Mouse (Mus musculus) G1E (cell line): ENCODE data around the gene Tpte. TPM values are rescaled to one million over a fixed set of nuclear protein-coding genes. Genes with fewer than 3 reads are reported as not detected.

Source experiments
- ATAC-seq: 2 replicates; pipeline ENCODE4 v1.8.0; 2016; ENCODE audit warnings: mild to moderate bottlenecking; ENCODE audit not compliant: insufficient number of reproducible peaks, poor library complexity, low FRiP score, severe bottlenecking; ENCODE audit errors: extremely low read depth
- DNase-seq: peaks from one replicate; pipeline ENCODE4 v3.0.0; 2012; ENCODE audit warnings: low spot score
- H3K27me3 ChIP-seq: 2 replicates; pipeline ENCODE4 v1.6.1; 2012; ENCODE audit warnings: mild to moderate bottlenecking, low read length, inconsistent platforms; ENCODE audit not compliant: insufficient read depth
- H3K36me3 ChIP-seq: replicated peaks from 2 replicates; pipeline ENCODE3; 2012; ENCODE audit warnings: mild to moderate bottlenecking, inconsistent platforms
- H3K4me1 ChIP-seq: 2 replicates; pipeline ENCODE4 v1.6.1; 2012; ENCODE audit warnings: low read depth, low read length, inconsistent platforms, mixed read lengths; ENCODE audit not compliant: insufficient read depth
- H3K4me3 ChIP-seq: 2 replicates; pipeline ENCODE4 v1.5.1; 2012; ENCODE audit warnings: low read depth, mild to moderate bottlenecking, inconsistent platforms, low read length, moderate library complexity, mixed read lengths
- H3K9me3 ChIP-seq: replicated peaks from 2 replicates; pipeline ENCODE4 v1.6.1; 2012; ENCODE audit warnings: inconsistent platforms
- CTCF ChIP-seq: IDR thresholded peaks from 2 replicates; pipeline ENCODE4 v1.5.1; 2012; ENCODE audit warnings: low read depth, low read length, inconsistent platforms, mixed read lengths
- GATA1 ChIP-seq: IDR thresholded peaks from 2 replicates; pipeline ENCODE4 v1.6.1; 2012; ENCODE audit warnings: borderline replicate concordance, low read length, inconsistent platforms, mixed read lengths
- GATA2 ChIP-seq: IDR thresholded peaks from 2 replicates; pipeline ENCODE4 v1.6.1; 2012; ENCODE audit warnings: low read depth, low read length, inconsistent platforms, borderline replicate concordance
- POLR2AphosphoS5 ChIP-seq: IDR thresholded peaks from 2 replicates; pipeline ENCODE4 v1.6.1; 2012; ENCODE audit warnings: low read depth, low read length, inconsistent platforms; ENCODE audit not compliant: insufficient replicate concordance
- TAL1 ChIP-seq: conservative IDR thresholded peaks from 2 replicates; pipeline ENCODE4 v1.6.1; 2012; ENCODE audit warnings: low read depth, low read length, inconsistent platforms, mixed read lengths
- polyA plus RNA-seq: library from polyadenylated mRNA; stranded (reverse); fragments of >175 nt; gene quantifications from 2 replicates; pipeline ENCODE4 v1.2.3, GENCODE M21; 2012
- total RNA-seq, 2 experiments: library from RNA; stranded (forward) in 1 of 2; stranded (reverse) in 1 of 2; fragments of 200-1000 nt in 1 of 2; fragments of >200 nt in 1 of 2; fragmentation: Nextera tagmentation in 1 of 2; gene quantifications; 2 replicates each; pipeline ENCODE4 v1.2.3; 2014 to 2017

The Tpte gene
- total and polyA plus RNA-seq, 3 experiments: 0.05 TPM; not detected in 2

DNA sequence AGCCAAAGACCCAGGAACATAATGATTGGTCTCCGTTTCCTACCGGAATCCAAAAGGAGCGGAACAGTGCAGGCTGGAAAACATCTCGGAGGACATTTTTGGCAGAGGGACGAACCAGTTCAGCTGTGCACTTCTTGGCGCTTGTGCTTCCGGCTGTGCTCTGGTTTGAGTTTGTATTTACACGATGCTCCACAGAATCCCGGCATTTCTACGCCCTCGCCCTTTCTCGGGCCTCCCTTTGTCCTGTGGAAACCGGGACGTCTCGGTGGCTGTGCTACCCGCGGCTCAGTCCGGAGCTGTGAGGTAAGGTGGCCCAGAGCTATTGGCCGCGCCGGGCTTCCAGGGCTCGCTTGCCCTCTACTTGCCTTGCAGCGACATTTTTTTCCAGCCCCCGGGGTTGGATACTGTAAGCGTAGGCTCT lies 128.1 kb downstream of the Tpte start, which contains the start of gene Mrps31:
Gene Mrps31, plus strand, starts transcription at position 80 of the 421 bp plus-strand sequence.
- TF ChIP-seq GATA2 (no peak), GATA1 (no peak), POLR2AphosphoS5 (no peak), TAL1 (no peak), CTCF (no peak)
- peaks cover 18% of the 10 kb centered on the region for H3K36me3 ChIP-seq
- no peaks in the 10 kb centered on the region for H3K9me3 ChIP-seq
- H3K27me3 ChIP-seq: no peaks in the 10 kb centered on the region
- H3K4me1 ChIP-seq: peaks cover 35% of the 10 kb centered on the region
- peak within 1 kb of the TSS; percentile 87 for H3K4me3 ChIP-seq
- ATAC-seq: peak; percentile 83
- DNase-seq: peak; percentile 70

DNA sequence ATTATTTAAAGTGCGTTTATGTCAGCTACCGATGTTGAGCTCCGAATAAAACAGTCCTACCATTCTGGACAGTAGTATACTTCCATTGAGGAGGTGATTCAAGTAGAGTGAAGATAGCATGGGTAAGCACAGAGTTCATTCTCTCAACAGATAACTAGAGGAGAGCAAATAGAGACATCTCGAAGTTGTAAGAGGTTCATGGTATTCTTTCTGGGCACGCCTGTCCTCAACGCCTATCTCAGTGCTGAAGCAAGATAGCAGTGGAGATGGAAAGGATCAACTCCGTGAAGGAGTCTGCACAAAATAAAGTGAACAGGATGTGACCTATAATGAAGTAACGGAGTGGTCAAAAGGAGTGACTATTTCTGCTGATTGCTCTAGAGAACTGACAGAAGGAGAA lies 128.7 kb downstream of the Tpte start:
- ATAC-seq: no peak
- Histone ChIP-seq H3K9me3 (no peaks in the 10 kb centered on the region), H3K36me3 (peaks cover 25% of the 10 kb centered on the region), H3K27me3 (no peaks in the 10 kb centered on the region), H3K4me1 (peaks cover 36% of the 10 kb centered on the region), H3K4me3 (peak overlapping the region; percentile 87)
- TF ChIP-seq GATA1 (no peak), TAL1 (no peak), CTCF (no peak), POLR2AphosphoS5 (no peak), GATA2 (no peak)
- no peak for DNase-seq

Other genes with a start within 250 kb of the Tpte start
- gene Atp7b, start 223.1 kb upstream of the Tpte start, total RNA-seq (2014; fragmentation: Nextera tagmentation): 14.7 and 18.9 TPM in 2 replicates
- 5.9 and 6.6 TPM in 2 replicates for gene Atp7b, start 223.1 kb upstream of the Tpte start, total RNA-seq (2017)
- gene Atp7b, start 223.1 kb upstream of the Tpte start, polyA plus RNA-seq: 5.2 and 6.1 TPM in 2 replicates
- 24.4 and 24.7 TPM in 2 replicates for gene Alg11, start 222.7 kb upstream of the Tpte start, total RNA-seq (2014; fragmentation: Nextera tagmentation)
- 30.0 and 32.5 TPM in 2 replicates for gene Alg11, start 222.7 kb upstream of the Tpte start, total RNA-seq (2017)
- gene Alg11, start 222.7 kb upstream of the Tpte start, polyA plus RNA-seq: 0.86 TPM in 2 replicates
- not detected in 2 replicates for gene Nek5, start 158.4 kb upstream of the Tpte start, total RNA-seq (2014; fragmentation: Nextera tagmentation)
- gene Nek5, start 158.4 kb upstream of the Tpte start, total RNA-seq (2017): 0.16 TPM in 1 of 2 replicates, not detected in the other
- not detected in 2 replicates for gene Nek5, start 158.4 kb upstream of the Tpte start, polyA plus RNA-seq
- gene Nek3, start 117.0 kb upstream of the Tpte start, total RNA-seq (2014; fragmentation: Nextera tagmentation): 4.4 and 14.9 TPM in 2 replicates
- gene Nek3, start 117.0 kb upstream of the Tpte start, total RNA-seq (2017): 5.3 and 5.7 TPM in 2 replicates
- 1.1 and 1.4 TPM in 2 replicates for gene Nek3, start 117.0 kb upstream of the Tpte start, polyA plus RNA-seq
- gene Ckap2, start 97.6 kb upstream of the Tpte start, total RNA-seq (2014; fragmentation: Nextera tagmentation): 28.2 and 63.9 TPM in 2 replicates
- 40.3 and 45.4 TPM in 2 replicates for gene Ckap2, start 97.6 kb upstream of the Tpte start, total RNA-seq (2017)
- gene Ckap2, start 97.6 kb upstream of the Tpte start, polyA plus RNA-seq: 8.9 TPM in 2 replicates
- 41.1 and 55.0 TPM in 2 replicates for gene Vps36, start 90.6 kb upstream of the Tpte start, total RNA-seq (2014; fragmentation: Nextera tagmentation)
- gene Vps36, start 90.6 kb upstream of the Tpte start, total RNA-seq (2017): 43.2 and 43.3 TPM in 2 replicates
- 7.8 and 9.7 TPM in 2 replicates for gene Vps36, start 90.6 kb upstream of the Tpte start, polyA plus RNA-seq
- 0.73 TPM in 1 of 2 replicates, not detected in the other for gene Thsd1, start 56.1 kb upstream of the Tpte start, total RNA-seq (2014; fragmentation: Nextera tagmentation)
- gene Thsd1, start 56.1 kb upstream of the Tpte start, total RNA-seq (2017): 0.06 and 0.22 TPM in 2 replicates
- 0.01 TPM in 1 of 2 replicates, not detected in the other for gene Thsd1, start 56.1 kb upstream of the Tpte start, polyA plus RNA-seq
- gene Slc25a15, start 115.2 kb downstream of the Tpte start, total RNA-seq (2014; fragmentation: Nextera tagmentation): 10.4 and 13.4 TPM in 2 replicates
- 15.5 and 18.2 TPM in 2 replicates for gene Slc25a15, start 115.2 kb downstream of the Tpte start, total RNA-seq (2017)
- 10.7 and 11.1 TPM in 2 replicates for gene Slc25a15, start 115.2 kb downstream of the Tpte start, polyA plus RNA-seq
- gene Mrps31, start 127.9 kb downstream of the Tpte start, total RNA-seq (2014; fragmentation: Nextera tagmentation): 13.2 and 15.7 TPM in 2 replicates
- gene Mrps31, start 127.9 kb downstream of the Tpte start, total RNA-seq (2017): 30.4 and 31.1 TPM in 2 replicates
- gene Mrps31, start 127.9 kb downstream of the Tpte start, polyA plus RNA-seq: 1.5 and 2.5 TPM in 2 replicates